In the genomic region with DNA sequence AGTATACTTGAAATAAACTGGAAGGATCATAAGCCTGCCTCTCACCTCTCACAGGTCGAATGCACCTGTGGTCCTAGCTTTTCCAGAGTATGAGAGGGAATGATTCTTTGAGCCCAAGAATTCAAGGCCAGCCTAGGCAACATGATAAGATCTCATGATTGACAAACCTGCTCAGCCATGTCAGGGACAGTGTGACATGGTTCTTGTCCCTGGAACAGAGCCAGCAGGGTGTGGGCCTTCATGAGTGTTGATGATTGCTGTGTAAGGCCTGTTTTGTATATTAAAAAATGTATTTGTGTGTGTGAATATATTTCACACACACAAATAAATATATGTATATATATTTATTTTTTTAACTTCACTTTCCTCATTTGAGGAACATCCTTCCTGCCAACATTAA, we compare ENCODE assay signal across 23 mouse cellular contexts. TPM values are rescaled to one million over a fixed set of nuclear protein-coding genes. Genes with fewer than 3 reads are reported as not detected.
DNase-seq lines count a peak whose midpoint lies in the region; ATAC-seq lines count a peak whose summit lies in the region.
"Had no signal": no experiment of that assay in that cellular context is flagged by ENCODE, and none has a peak within 500 bp of the region (broad histone marks: within the 10 kb centered on the region; RNA-seq: fewer than 3 reads in every experiment).

No protein-coding gene starts in this region.

- H3K9me3 ChIP-seq in liver, embryonic 12.5 days (replicated peaks): no peaks in the 10 kb centered on the region
- H3K9me3 ChIP-seq: G1E; heart, embryonic 12.5 days; midbrain, embryonic 12.5 days; neural tube, embryonic 15.5 days; stomach, embryonic 15.5 days had no signal

- no peak overlapping the region for H3K4me3 ChIP-seq in liver, embryonic 12.5 days
- H3K4me3 ChIP-seq: heart, embryonic 12.5 days; midbrain, embryonic 12.5 days; neural tube, embryonic 15.5 days; stomach, embryonic 15.5 days had no signal

- no peak overlapping the region for H3K27ac ChIP-seq in liver, embryonic 12.5 days
- H3K27ac ChIP-seq: hindbrain, postnatal 0 days; midbrain, embryonic 12.5 days; neural tube, embryonic 15.5 days; stomach, embryonic 15.5 days had no signal

- H3K27me3 ChIP-seq in liver, embryonic 12.5 days (replicated peaks): no peaks in the 10 kb centered on the region
- H3K27me3 ChIP-seq: CH12.LX; heart, embryonic 12.5 days; midbrain, embryonic 12.5 days; neural tube, embryonic 15.5 days; stomach, embryonic 15.5 days had no signal

- peak; percentile 85 for DNase-seq in heart, adult 11 months
- DNase-seq in heart, postnatal 14 days: no peak
- DNase-seq in urinary bladder, postnatal 25 days (ENCODE audit: low spot score): peak; percentile 11
- DNase-seq in urinary bladder, adult 18-20 months (ENCODE audit: low spot score in 2 of 2): no peak
- no peak for DNase-seq in left cerebral cortex, postnatal 4 days
- DNase-seq in layer of hippocampus, adult 11-12 months (ENCODE audit: low spot score): no peak
- DNase-seq: B cell, adult 2 months; gastrocnemius, postnatal 10 days; layer of hippocampus, adult 9-11 months; right cerebral cortex, adult 18-20 months; right cerebral cortex, postnatal 4 days; thymus, postnatal 25 days had no signal

- WGBS in liver, embryonic 12.5 days (ENCODE audit: insufficient replicate concordance): 65% methylated on average over 1 of the region's 1 CpGs

- ATAC-seq in liver, embryonic 12.5 days: no peak
- ATAC-seq in megakaryocyte-erythroid progenitor cell, adult 5-6 weeks (replicated peaks; ENCODE audit: low FRiP score, low TSS enrichment, poor library complexity, severe bottlenecking): peak; percentile 28; the same call in 1 of the 2 replicates
- ATAC-seq: activated CD4-positive, CD25-positive, alpha-beta regulatory T cell, adult 4 months; hindbrain, postnatal 0 days; intestine, embryonic 16.5 days had no signal

- peak overlapping the region; percentile 27; the same call in 1 of the 2 replicates for H3K9ac ChIP-seq in liver, embryonic 12.5 days
- H3K9ac ChIP-seq: heart, embryonic 12.5 days; midbrain, embryonic 12.5 days; neural tube, embryonic 15.5 days; stomach, embryonic 15.5 days had no signal

- no peaks in the 10 kb centered on the region for H3K36me3 ChIP-seq in liver, embryonic 12.5 days
- H3K36me3 ChIP-seq: G1E; heart, embryonic 12.5 days; midbrain, embryonic 12.5 days; neural tube, embryonic 15.5 days; stomach, embryonic 15.5 days had no signal

- intact Hi-C loops in heart, postnatal 14 days (cut with DNase I): no loop called here
- intact Hi-C loops in left cerebral cortex, postnatal 4 days (cut with DNase I): no loop called here

- H3K4me2 ChIP-seq in liver, embryonic 12.5 days: no peak overlapping the region
- H3K4me2 ChIP-seq: heart, embryonic 12.5 days; midbrain, embryonic 12.5 days; neural tube, embryonic 15.5 days; stomach, embryonic 15.5 days had no signal

- H3K4me1 ChIP-seq in liver, embryonic 12.5 days: peaks cover 36% of the 10 kb centered on the region
- H3K4me1 ChIP-seq: midbrain, embryonic 12.5 days; neural tube, embryonic 15.5 days; stomach, embryonic 15.5 days had no signal

RNA-seq across cellular contexts. Expression of gene Lrba, which starts 29.3 kb away (rescaled TPM):
- 10 to 100 TPM; 19.5 to 21.2 TPM for total RNA-seq in heart, postnatal 14 days (2021)
- polyA plus RNA-seq in liver, embryonic 12.5 days (2016; fragmentation: Nextera tagmentation; extraction: Ambion mirVana): 3.3 and 3.6 TPM in 2 replicates
- total RNA-seq in megakaryocyte-erythroid progenitor cell, adult 5-6 weeks (2014; fragmentation: Nextera tagmentation): 18.2 and 28.9 TPM in 2 replicates
- 28.8 and 29.1 TPM in 2 replicates for total RNA-seq in megakaryocyte-erythroid progenitor cell, adult 5-6 weeks (2017)
- 10 to 100 TPM; 19.2 to 19.3 TPM for total RNA-seq in left cerebral cortex, postnatal 4 days (2021)

Comparison
In these comparisons a context has a peak if more than half of its experiments do, and no peak if none do; other contexts are left out.
1. DNase-seq: peak in heart, adult 11 months (single experiment) and urinary bladder, postnatal 25 days (single experiment); none in heart, postnatal 14 days (0 of 2), urinary bladder, adult 18-20 months (0 of 2), left cerebral cortex, postnatal 4 days (single experiment) and layer of hippocampus, adult 11-12 months (single experiment).